9 mouse cellular contexts compared by ENCODE assay signal in genomic region chr12:32955037-32955436, GRCm38 (mm10). TPM values are rescaled to one million over a fixed set of nuclear protein-coding genes. Genes with fewer than 3 reads are reported as not detected.
DNase-seq lines count a peak whose midpoint lies in the region; ATAC-seq and TF ChIP-seq lines count a peak whose summit lies in the region.
"Had no signal": no experiment of that assay in that cellular context is flagged by ENCODE, and none has a peak within 500 bp of the region (broad histone marks: within the 10 kb centered on the region; RNA-seq: fewer than 3 reads in every experiment).

No protein-coding gene starts in this region.

- peak overlapping the region; percentile 99 for H3K4me3 ChIP-seq in lung, adult 2 months (replicated peaks; ENCODE audit: extremely low read depth, low read depth, low read length)
- H3K4me3 ChIP-seq in embryonic facial prominence, embryonic 15.5 days (replicated peaks) = peak overlapping the region; percentile 86
- peak overlapping the region; percentile 70 for H3K4me3 ChIP-seq in limb, embryonic 10.5 days
- peak overlapping the region; percentile 80 for H3K4me3 ChIP-seq in neural tube, embryonic 15.5 days (replicated peaks)

- peak overlapping the region; percentile 69 for H3K4me2 ChIP-seq in embryonic facial prominence, embryonic 15.5 days (replicated peaks)
- peak overlapping the region; percentile 75 for H3K4me2 ChIP-seq in neural tube, embryonic 15.5 days

- WGBS in lung, adult 2 months = 2% methylated on average over 8 of the region's 8 CpGs
- under 1% methylated on average over 8 of the region's 8 CpGs for WGBS in embryonic facial prominence, embryonic 15.5 days
- WGBS in limb, embryonic 10.5 days = 5% methylated on average over 8 of the region's 8 CpGs
- WGBS in neural tube, embryonic 15.5 days = 2% methylated on average over 8 of the region's 8 CpGs

- peaks cover 7% of the 10 kb centered on the region for H3K4me1 ChIP-seq in lung, adult 2 months (ENCODE audit: control insufficient read depth, insufficient read depth, low read length)
- H3K4me1 ChIP-seq in embryonic facial prominence, embryonic 15.5 days = peaks cover 13% of the 10 kb centered on the region
- H3K4me1 ChIP-seq in limb, embryonic 10.5 days = peaks cover 25% of the 10 kb centered on the region
- H3K4me1 ChIP-seq in neural tube, embryonic 15.5 days = peaks cover 28% of the 10 kb centered on the region

- no peaks in the 10 kb centered on the region for H3K36me3 ChIP-seq in embryonic facial prominence, embryonic 15.5 days
- H3K36me3 ChIP-seq in limb, embryonic 10.5 days = no peaks in the 10 kb centered on the region
- H3K36me3 ChIP-seq in neural tube, embryonic 15.5 days = no peaks in the 10 kb centered on the region

- no peak for TF ChIP-seq POLR2A in lung, adult 2 months (IDR thresholded peaks at IDR 0.05; ENCODE audit: borderline replicate concordance, extremely low read depth, low read depth, low read length)

- H3K27me3 ChIP-seq in embryonic facial prominence, embryonic 15.5 days = no peaks in the 10 kb centered on the region
- H3K27me3 ChIP-seq in limb, embryonic 10.5 days (ENCODE audit: low read depth, poor library complexity, severe bottlenecking) = no peaks in the 10 kb centered on the region
- H3K27me3 ChIP-seq in neural tube, embryonic 15.5 days (replicated peaks) = no peaks in the 10 kb centered on the region

- H3K9ac ChIP-seq in embryonic facial prominence, embryonic 15.5 days = peak overlapping the region; percentile 83
- peak overlapping the region; percentile 88 for H3K9ac ChIP-seq in neural tube, embryonic 15.5 days (replicated peaks)

- H3K27ac ChIP-seq in embryonic facial prominence, embryonic 15.5 days (replicated peaks) = peak overlapping the region; percentile 99
- H3K27ac ChIP-seq in limb, embryonic 10.5 days = peak overlapping the region; percentile 93; the same call in 1 of the 2 replicates
- H3K27ac ChIP-seq in neural tube, embryonic 15.5 days (replicated peaks) = peak overlapping the region; percentile 99

- TF ChIP-seq CTCF in lung, adult 2 months (IDR thresholded peaks at IDR 0.05; ENCODE audit: insufficient read depth, low read length) = no peak

- ATAC-seq in embryonic facial prominence, embryonic 15.5 days (ENCODE audit: insufficient number of reproducible peaks, low FRiP score, low TSS enrichment, low read depth) = no peak
- no peak for ATAC-seq in neural tube, embryonic 15.5 days (ENCODE audit: low FRiP score)

- no peak for DNase-seq in lung, adult 2 months
- no peak for DNase-seq in lung, postnatal 36 days
- no peak for DNase-seq in limb, embryonic 10.5 days (ENCODE audit: low spot score)
- DNase-seq in right cerebral cortex, postnatal 10 days (ENCODE audit: low spot score in 2 of 2) = no peak
- DNase-seq in embryo, embryonic 10.5 days (ENCODE audit: low spot score) = no peak
- no peak for DNase-seq in thymus, adult 18-20 months
- DNase-seq: right cerebral cortex, postnatal 14 days had no signal

- no peaks in the 10 kb centered on the region for H3K9me3 ChIP-seq in embryonic facial prominence, embryonic 15.5 days (replicated peaks)
- no peaks in the 10 kb centered on the region for H3K9me3 ChIP-seq in limb, embryonic 10.5 days (replicated peaks)
- no peaks in the 10 kb centered on the region for H3K9me3 ChIP-seq in neural tube, embryonic 15.5 days (replicated peaks)

RNA-seq across cellular contexts. Expression of gene Sypl, which starts 1.3 kb away (rescaled TPM):
- polyA plus RNA-seq in lung, adult 2 months (2012; rRNA removed) = 73.2 and 121 TPM in 2 replicates
- 103 and 106 TPM in 2 replicates for polyA plus RNA-seq in embryonic facial prominence, embryonic 15.5 days (2015; fragmentation: Nextera tagmentation; extraction: Ambion mirVana)
- polyA plus RNA-seq in limb, embryonic 10.5 days (2016; fragmentation: Nextera tagmentation; extraction: Ambion mirVana) = 55.7 and 58.7 TPM in 2 replicates
- 39.2 and 57.1 TPM in 2 replicates for polyA plus RNA-seq in neural tube, embryonic 15.5 days (2015; fragmentation: Nextera tagmentation; extraction: Ambion mirVana)
